Mouse (Mus musculus) urinary bladder, postnatal 25 days (tissue): Measurements from ENCODE around the gene Lnx1.
A peak's percentile ranks its signal among the peaks of the same experiment; 100 is the strongest.

ENCODE experiments used
- DNase-seq: peaks from one replicate; pipeline ENCODE4 v3.0.0; 2022; ENCODE audit warnings: low spot score

Gene Lnx1

DNA sequence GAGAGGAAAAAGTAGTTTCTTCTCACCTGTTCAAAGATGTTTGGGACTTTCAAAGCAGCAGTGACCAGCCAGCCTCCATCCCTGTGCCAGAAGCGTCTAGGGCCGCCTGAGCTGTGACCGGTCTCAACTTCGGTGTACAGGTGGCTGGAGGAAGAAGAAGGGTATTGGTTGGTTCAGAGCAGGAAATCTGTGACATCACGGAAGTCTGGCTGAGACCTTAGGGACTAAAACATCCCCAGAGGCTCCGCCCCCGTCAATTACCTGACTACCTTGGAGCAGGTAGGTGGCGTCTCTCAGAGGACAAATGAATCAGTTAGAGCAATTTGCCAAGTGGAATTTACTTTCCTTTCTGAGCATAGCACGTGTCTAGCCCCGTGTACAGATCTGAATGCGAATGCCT is at the start of gene Lnx1:
TSS of gene Lnx1 (minus strand) at position 147 of the 400 bp plus-strand sequence.
- DNase-seq: peak; percentile 23

DNA sequence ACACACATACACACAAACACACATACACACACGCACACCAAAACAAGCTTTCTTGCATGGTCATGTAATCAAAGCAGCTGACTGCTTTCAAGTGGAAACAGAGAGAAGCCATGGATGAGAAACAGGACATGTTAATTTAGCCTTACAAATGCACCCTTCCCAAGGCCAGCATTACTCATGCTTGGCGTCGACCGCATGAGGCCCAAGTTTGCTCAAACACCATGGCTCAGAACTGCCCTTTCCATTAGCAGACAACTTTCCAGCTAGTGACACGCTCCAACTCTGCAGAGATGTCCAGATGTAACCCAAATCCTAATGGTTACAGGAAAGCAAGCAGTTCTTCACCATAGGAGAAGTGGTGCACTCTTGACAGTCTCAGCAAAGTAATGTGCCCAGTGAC is 47.8 kb upstream of the Lnx1 start:
- DNase-seq: no peak

- DNase-seq: no peak
Measured at GRCm38 (mm10) chr5:74747476-74747875, 44.8 kb upstream of the Lnx1 start.

DNA sequence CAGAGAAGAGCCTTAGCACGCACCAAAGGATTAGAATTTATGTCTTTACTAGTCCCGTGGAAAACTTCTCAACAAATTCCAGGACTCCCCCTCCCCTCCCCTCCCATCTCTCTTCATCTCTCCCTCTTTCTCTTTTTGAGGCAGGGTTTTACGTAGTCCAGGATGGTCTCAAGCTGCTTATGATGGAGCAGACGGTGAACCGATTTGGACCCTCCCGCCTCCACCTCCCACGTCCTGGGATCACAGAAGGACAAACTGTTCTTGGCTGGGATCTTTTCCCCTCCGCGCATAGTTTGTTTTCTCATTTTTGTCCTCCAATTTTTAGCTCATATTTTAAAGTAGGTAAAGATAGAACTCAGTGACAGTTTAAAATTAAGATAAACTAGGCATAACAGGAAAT is 38.2 kb upstream of the Lnx1 start:
- no peak for DNase-seq

DNA sequence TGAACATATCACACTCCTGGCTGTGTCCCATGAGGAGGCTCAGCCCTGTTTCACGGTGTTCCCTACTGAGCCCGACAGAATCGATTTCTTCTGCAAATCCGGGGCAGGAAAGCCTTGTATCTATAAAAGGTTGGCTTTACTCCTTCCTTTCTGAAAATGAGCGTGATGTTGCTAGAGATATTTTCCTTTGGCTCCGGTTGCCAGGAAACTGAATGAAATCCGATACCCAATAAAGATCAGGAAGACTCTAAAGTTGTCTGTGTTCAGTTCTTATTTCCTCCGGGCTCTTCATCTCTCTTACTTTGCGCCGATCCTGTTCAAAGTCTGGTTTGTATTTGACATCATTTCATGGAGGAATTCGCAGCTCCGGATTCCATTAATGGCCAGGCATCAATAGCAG is 36.7 kb upstream of the Lnx1 start:
- no peak for DNase-seq

- peak; percentile 36 for DNase-seq
Measured at GRCm38 (mm10) chr5:74738312-74738711, 35.6 kb upstream of the Lnx1 start.

DNA sequence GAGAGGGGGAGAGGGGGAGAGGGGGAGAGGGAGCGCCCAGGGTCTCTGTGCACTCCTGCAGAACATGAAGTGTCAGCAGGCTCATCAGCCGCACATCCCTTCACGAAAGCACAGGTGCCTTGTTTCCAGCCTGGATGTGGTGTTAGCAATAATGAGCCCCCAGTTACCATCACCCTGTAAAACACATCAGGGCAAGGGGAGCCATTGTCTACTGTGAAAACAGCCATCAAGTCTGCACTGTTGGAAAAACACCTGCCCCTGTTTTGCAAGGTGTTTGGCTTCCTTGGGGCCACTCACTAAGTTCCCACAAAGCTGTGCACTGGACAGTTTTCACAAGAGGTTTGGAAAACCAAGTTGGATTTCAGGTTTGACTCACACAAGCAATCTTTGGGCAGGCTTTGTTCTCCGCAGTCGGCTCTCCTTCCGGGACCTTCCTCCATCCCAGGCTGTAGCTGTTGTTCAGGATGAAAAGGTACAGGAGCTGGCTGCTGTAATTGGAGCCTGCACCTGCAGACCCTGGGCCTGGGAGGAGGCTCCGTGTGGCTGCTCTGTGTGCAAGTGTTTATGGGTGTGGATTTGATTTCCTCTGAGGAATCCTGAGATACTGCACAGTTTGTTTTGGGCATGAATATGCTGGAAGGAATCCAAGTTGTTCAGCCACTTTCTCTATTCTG is 31.3 kb upstream of the Lnx1 start:
- DNase-seq: no peak

DNA sequence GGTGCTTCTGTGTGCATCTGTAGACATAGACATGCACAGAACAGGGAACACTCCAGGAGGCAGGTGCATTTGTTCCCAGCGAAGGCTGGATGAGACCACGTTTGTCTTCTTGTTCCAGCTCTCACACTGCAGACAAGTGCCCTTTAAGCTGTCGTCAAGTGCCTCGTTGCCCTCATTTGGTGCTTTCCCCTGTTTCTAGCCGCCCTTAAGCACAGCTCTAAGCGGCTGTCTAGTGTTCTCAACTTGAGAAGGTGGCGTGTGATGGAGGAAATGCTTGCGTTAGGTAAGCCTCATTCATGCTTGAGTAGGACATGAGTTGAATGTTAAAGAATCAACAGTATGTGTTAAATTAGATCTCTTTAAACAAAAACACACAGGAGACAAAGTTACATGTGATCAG is 29.9 kb upstream of the Lnx1 start:
- no peak for DNase-seq

GRCm38 (mm10) chr5:74730601-74731000 is 27.9 kb upstream of the Lnx1 start:
- DNase-seq: no peak

DNA sequence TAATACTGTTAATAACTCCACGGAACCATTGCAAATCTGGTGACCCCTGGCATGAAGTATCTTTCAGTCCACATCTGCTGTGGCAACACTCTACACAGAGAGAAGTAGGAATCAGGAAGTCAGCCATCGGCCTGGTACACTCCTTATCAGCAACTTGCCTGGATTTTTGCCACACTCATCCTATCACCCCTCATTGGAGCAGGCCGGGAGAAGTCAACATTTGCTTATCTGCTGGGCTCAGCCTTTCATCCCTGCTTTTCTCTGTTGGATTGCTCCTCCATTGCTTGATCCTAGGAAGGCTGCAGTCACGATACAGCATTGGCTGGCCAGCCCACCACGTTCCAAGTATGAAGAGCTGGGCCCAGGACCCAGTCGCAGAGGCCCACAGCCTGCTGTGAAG is 26.9 kb upstream of the Lnx1 start:
- DNase-seq: no peak

DNA sequence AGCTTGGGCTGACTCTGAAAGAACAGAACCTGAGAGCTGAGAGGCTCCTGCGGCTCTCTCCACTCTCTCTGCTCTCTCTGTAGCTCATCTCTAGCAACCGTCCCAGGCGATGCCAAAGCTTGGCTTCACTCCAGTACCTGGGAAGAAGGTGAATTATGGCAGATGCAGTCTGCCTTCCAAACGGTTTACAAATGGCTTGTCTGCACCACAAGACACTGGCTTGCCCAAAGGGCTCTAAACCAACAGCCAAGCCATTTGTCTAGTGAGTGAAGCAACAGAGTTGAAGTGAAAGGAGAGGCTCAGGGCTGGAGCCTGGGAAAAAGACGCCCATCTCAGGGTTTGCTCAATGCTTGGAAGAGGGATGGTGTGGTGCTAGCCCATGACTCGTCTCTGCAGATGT is 25.5 kb upstream of the Lnx1 start:
- DNase-seq: no peak

DNA sequence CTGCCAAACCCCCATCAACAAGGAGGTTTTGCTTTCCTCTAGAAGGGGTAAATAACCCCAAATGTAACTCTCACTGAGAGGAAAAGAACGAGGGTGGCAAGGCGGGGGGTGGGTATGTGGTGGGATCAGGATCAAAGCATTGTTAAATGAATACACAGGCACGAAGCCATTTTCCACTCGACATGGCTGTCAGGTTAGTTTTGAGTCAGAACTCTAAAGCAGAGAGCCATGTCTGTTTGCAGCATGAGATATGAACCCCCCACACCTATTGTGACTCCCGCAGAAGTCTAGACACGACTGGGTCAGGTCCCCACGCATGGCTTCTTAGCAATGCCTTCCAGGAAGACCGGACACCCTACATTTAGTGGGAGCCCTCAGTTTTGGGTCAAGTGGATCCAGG is 24.6 kb upstream of the Lnx1 start:
- DNase-seq: no peak

DNA sequence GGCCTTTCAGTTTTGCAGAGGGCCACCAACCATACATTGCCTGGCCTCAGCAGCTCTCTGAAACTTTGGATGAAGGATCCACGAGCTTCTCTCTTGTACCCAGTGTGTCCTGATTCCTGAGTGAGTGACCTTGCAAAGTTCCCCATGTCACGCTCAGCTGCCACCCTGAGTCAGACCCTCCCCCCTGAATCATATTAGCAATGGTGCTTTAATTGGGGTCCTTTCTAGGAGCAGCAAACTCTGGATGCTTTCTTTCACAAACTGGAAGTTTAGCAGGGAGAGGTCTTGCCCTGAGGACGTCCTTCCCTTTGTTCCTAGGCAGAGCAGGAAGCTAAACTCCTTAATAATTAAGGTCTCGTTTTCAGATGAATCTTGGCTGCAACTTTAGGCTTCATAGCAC is 22.8 kb upstream of the Lnx1 start:
- DNase-seq: no peak

- DNase-seq: no peak
Measured at GRCm38 (mm10) chr5:74721816-74722215, 19.1 kb upstream of the Lnx1 start.

DNA sequence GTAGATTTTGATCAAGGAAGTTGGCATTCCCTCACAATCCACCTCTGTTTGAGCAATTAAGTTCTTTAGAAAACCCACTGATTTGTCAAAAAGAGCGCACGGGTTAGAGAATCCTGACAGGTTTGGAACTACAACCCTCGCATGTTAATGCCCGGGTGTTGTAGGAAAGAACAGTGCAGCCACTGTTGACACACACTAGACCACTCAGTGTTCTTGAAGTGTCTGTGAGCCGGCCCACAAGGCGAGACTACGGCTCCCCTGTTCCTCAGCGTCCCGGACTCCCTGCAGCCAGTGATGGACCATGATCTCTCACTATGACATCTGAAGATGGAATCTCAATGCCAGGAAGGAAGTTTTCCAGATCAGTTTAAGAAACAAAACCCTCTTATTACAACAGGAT is 17.9 kb upstream of the Lnx1 start:
- DNase-seq: no peak

GRCm38 (mm10) chr5:74716165-74716564 is 13.5 kb upstream of the Lnx1 start:
- no peak for DNase-seq

DNA sequence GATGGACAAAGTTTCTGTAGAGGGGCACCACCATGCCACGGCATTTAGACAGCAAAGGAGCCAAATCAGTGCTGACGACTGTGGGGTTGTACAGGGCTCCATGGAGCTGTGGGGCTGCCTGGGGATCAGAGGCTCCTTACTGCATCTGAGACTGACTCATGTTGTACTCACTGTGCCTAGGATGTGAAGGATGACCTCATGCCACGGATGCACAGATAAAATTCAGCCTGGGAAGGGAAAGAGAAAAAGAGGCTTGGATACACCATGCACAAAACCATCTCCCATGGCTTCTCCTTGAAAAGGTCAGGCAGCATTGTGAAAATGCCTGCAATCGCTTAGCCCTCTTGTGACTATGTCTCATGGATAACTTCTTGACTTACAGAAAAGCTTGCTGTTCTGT is 10.1 kb upstream of the Lnx1 start:
- DNase-seq: no peak

GRCm38 (mm10) chr5:74711988-74712387 is 9.3 kb upstream of the Lnx1 start:
- DNase-seq: no peak

DNA sequence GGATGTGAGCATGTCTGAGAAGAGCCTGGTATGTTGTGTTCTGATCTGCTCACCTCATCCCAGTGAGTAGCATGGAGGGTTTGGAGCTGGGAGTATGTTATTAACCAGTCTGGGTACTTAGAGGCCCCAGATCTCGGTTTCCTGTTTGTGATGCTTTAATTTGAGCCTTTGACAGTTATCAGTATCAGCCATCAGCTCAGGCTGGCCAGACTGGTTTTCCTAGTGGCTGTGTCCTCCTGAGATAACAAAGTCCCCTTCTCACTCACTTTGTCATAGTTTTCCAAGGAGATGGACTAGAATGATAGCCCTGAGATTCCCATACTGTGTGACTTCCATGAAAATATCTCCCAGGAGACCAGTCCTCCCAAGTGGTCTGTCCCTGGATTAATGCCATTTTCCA is 8.3 kb upstream of the Lnx1 start:
- DNase-seq: peak; percentile 28

GRCm38 (mm10) chr5:74710181-74710580 is 7.5 kb upstream of the Lnx1 start:
- no peak for DNase-seq

DNA sequence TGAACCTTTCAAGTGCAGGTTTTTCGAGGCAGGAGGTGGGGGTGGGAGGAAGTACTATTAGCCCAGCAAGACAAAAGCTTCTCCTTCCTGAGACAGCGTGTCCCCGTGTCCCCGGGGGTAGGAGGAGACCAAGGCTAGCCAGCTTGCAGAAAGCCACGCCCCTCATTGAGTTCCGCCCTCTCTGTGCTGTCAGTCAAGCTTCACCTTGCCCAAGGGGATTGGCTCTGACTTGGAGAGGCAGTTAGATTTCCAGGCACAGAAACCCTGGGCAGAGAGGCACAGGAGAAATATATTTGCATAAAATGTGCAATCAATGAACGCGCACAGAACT is 1.7 kb upstream of the Lnx1 start:
- DNase-seq: peak; percentile 48

DNA sequence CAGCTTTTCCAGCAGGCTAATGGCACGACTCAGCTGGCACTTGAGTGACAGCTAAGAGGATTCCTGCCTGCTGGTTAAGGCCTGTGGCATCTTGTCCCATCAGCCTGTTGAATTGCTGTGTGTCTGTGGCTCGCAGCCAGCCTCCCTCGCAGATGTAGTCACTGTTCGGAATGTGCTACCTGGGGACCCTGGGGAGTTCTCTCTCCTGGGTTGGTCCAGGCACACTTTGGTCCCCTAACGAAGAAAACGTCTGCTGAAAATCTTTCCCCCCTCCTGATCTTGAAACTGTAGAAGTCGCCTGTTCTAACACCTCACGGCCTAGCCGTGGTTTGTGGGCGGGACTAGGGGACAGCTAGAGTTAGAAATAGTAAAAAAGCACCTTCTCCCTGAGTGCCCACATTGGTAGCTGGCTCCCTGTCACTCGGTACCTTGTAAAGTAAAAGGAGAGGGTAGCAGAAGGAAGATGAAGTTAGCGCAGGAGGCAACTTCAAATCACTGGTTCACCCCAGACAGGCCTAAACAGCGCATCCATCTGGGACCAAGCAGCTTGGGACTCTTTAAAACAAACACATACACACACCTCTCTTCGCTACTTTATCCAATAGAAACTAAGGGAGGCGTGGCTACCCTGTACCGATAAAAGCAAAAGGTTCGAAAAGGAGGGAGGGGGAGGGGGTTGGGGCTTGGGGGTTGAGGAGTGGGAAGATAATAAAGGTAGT is 1.2 kb upstream of the Lnx1 start:
- peak; percentile 21 for DNase-seq

- no peak for DNase-seq
Measured at GRCm38 (mm10) chr5:74700918-74701317, 1.8 kb downstream of the Lnx1 start.

DNA sequence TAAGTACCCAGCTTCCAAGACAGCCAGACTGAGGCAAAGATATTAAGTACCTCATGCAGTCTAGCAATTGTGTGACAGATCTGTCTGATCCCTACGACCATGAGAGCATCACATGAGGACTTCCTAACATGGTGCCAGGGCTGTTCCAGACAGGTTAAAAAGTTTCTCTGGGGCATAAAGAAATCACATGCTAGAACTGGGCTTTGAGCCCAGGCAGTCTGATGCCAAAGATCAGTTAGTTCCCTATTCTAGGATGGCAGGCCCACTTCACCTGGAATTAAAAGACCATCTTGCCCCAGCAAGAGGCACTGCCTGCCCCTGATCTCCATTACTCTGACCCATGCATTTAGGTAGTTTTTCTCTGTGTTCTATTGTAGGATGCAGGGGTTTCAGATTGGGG is 3.0 kb downstream of the Lnx1 start:
- DNase-seq: no peak
